Mouse (Mus musculus) liver, adult 2 months (tissue): ENCODE results near the gene Lpp.

Experiments
- CTCF ChIP-seq: fragments of 200-500 bp; IDR thresholded peaks from 2 replicates; pipeline ENCODE4 v1.5.1; 2011; ENCODE audit warnings: low read depth, low read length, control low read depth
- POLR2A ChIP-seq: fragments of 200-500 bp; IDR thresholded peaks from 2 replicates; pipeline ENCODE4 v1.6.1; 2011; ENCODE audit warnings: low read length, control low read depth; ENCODE audit not compliant: insufficient read depth; ENCODE audit errors: extremely low read depth

DNA sequence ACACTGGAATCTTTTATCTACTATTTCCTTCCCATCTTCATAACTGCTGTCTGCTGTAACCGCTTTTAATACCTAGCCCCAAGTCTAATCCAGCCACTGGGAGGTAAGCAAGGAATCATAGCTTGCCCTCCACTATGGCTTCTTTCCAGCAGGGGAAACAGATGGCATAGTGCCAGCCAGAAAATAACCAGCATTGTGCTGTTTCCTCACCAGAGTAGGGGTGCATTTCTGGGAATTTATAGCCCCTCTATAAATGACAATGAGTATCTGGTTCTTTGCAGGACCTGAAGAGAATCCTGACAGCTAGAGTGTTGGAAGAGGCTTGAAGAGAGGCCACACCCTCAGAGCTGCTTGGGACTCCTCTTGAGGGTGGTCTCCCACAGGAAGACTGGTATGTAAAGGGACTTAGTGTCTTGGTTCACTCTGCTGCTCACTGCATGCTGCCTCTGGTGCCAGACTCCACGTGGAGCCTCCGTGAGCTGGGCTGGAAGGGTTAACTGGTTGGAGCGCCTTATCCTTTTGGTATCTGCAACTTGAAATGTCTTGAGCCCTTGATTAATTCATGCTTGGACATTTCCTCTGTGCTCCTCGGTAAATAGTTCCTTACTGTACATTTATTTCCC, 49.3 kb downstream of the Lpp start:
- TF ChIP-seq CTCF (no peak), POLR2A (no peak)
